In the genomic region with DNA sequence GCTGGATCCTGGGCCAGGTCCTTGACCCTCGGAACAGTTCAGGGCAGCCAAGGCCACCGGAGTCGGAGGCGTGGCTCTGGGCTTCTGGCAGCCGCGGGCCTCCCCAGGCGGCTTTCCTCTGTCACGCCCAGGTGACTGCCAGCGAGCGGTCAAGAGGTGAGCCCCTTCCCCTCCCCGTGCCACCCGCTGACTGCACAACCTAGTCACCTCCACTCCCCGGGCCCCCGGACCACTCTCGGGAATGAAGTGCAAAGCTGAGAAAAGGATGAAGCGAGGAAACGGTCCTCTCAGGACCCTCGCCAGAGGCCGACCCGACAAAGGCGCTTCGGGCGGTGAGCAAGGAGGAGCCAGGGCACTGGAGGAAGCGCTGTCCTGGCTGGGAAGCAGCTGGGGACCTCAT, we compare ENCODE assay signal across 10 mouse cellular contexts. TPM values are rescaled to one million over a fixed set of nuclear protein-coding genes. Genes with fewer than 3 reads are reported as not detected.
DNase-seq lines count a peak whose midpoint lies in the region; ATAC-seq and TF ChIP-seq lines count a peak whose summit lies in the region.
"Not testable (repeated sequence)": the region's sequence is repeated elsewhere in the genome, so short reads cannot be mapped to it uniquely, and the experiment has no call there.
"Had no signal": no experiment of that assay in that cellular context is flagged by ENCODE, and none has a peak within 500 bp of the region (broad histone marks: within the 10 kb centered on the region; RNA-seq: fewer than 3 reads in every experiment).

No protein-coding gene starts in this region.

- TF ChIP-seq CTCF in liver, embryonic 14.5 days (IDR thresholded peaks at IDR 0.05; ENCODE audit: low read depth) = not testable (repeated sequence)

- H3K9me3 ChIP-seq in hindbrain, embryonic 11.5 days (ENCODE audit: control insufficient read depth, low read length); liver, embryonic 14.5 days (ENCODE audit: control insufficient read depth, low read length); neural tube, embryonic 11.5 days (ENCODE audit: control insufficient read depth, low read length): not testable (repeated sequence)

- intact Hi-C loops in gastrocnemius, postnatal 36 days (cut with DNase I) = not testable (repeated sequence)

- H3K9ac ChIP-seq in hindbrain, embryonic 11.5 days (ENCODE audit: low read depth, low read length); liver, embryonic 14.5 days (replicated peaks): not testable (repeated sequence)
- 0 out of 2 replicates have a peak overlapping the region, but pooled peaks have one; percentile 15 for H3K9ac ChIP-seq in neural tube, embryonic 11.5 days (ENCODE audit: low read length)

- DNase-seq in adrenal gland, adult 18-20 months (ENCODE audit: low spot score in 2 of 2) = peak; percentile 3 to 19
- DNase-seq in embryo, embryonic 9.5 days (ENCODE audit: extremely low spot score) = peak; percentile 52
- peak; percentile 4 to 14 for DNase-seq in gastrocnemius, postnatal 36 days
- peak; percentile 42 for DNase-seq in hindbrain, embryonic 11.5 days (ENCODE audit: low spot score)
- DNase-seq in kidney, postnatal 14 days = peak; percentile 10
- not testable (repeated sequence) for DNase-seq in liver, embryonic 14.5 days (ENCODE audit: low read depth in 3 of 3, low spot score in 3 of 3)
- peak; percentile 46 for DNase-seq in neural tube, embryonic 11.5 days (ENCODE audit: low spot score)
- DNase-seq in urinary bladder, adult 18-20 months (ENCODE audit: low spot score in 2 of 2) = peak; percentile 1 to 26

- H3K27ac ChIP-seq in hindbrain, embryonic 11.5 days (ENCODE audit: low read depth, low read length); liver, embryonic 14.5 days; neural tube, embryonic 11.5 days (ENCODE audit: low read depth, low read length): not testable (repeated sequence)

- peak overlapping the region; percentile 38 for H3K4me3 ChIP-seq in hindbrain, embryonic 11.5 days (ENCODE audit: low read depth, low read length)
- not testable (repeated sequence) for H3K4me3 ChIP-seq in liver, embryonic 14.5 days (ENCODE audit: insufficient read depth in 1 of 2, low read depth in 2 of 2, low read length in 2 of 2)
- H3K4me3 ChIP-seq in neural tube, embryonic 11.5 days (ENCODE audit: low read depth, low read length) = peak overlapping the region; percentile 36

- not testable (repeated sequence) for TF ChIP-seq EP300 in liver, embryonic 14.5 days (IDR thresholded peaks at IDR 0.05; ENCODE audit: low read depth)

- not testable (repeated sequence) for H3K4me1 ChIP-seq in hindbrain, embryonic 11.5 days (replicated peaks; ENCODE audit: control insufficient read depth, insufficient read depth, low read length); liver, embryonic 14.5 days (replicated peaks; ENCODE audit: control insufficient read depth in 2 of 2, insufficient read depth in 2 of 2, low read length in 1 of 2); neural tube, embryonic 11.5 days (ENCODE audit: control insufficient read depth, insufficient read depth, low read length)

- peak overlapping the region; percentile 69 for H3K4me2 ChIP-seq in hindbrain, embryonic 11.5 days (replicated peaks; ENCODE audit: low read depth, low read length)
- peak overlapping the region; percentile 37 for H3K4me2 ChIP-seq in liver, embryonic 14.5 days (ENCODE audit: low read depth)
- H3K4me2 ChIP-seq in neural tube, embryonic 11.5 days (ENCODE audit: low read depth) = peak overlapping the region; percentile 63

- not testable (repeated sequence) for H3K27me3 ChIP-seq in hindbrain, embryonic 11.5 days (ENCODE audit: control insufficient read depth, insufficient read depth, low read length); liver, embryonic 14.5 days (ENCODE audit: control insufficient read depth, insufficient read depth, low read length); neural tube, embryonic 11.5 days (ENCODE audit: control insufficient read depth, insufficient read depth, low read length)

- under 1% methylated on average over 20 of the region's 24 CpGs for WGBS in hindbrain, embryonic 11.5 days
- WGBS in liver, embryonic 14.5 days (ENCODE audit: insufficient replicate concordance) = 3% methylated on average over 10 of the region's 24 CpGs
- WGBS in neural tube, embryonic 11.5 days = under 1% methylated on average over 19 of the region's 24 CpGs

- H3K36me3 ChIP-seq in hindbrain, embryonic 11.5 days (ENCODE audit: control insufficient read depth, insufficient read depth, low read length); liver, embryonic 14.5 days (replicated peaks; ENCODE audit: control insufficient read depth, insufficient read depth, low read depth); neural tube, embryonic 11.5 days (ENCODE audit: control insufficient read depth, insufficient read depth, low read length): not testable (repeated sequence)

- ATAC-seq in hindbrain, embryonic 11.5 days (ENCODE audit: low FRiP score) = peak; percentile 74; the same call in 1 of the 2 replicates
- not testable (repeated sequence) for ATAC-seq in liver, embryonic 14.5 days (ENCODE audit: insufficient read depth); neural tube, embryonic 11.5 days (ENCODE audit: insufficient read depth, low FRiP score, low TSS enrichment)

RNA-seq across cellular contexts. Expression of gene Gm3248, which starts 0.4 kb away (rescaled TPM):
- under 1 TPM in 1 of 2 experiments, not detected in 1; 0.16 TPM for total RNA-seq in adrenal gland, adult 18-20 months (2021)
- under 1 TPM in 1 of 2 experiments, not detected in 1; 0.18 TPM for total RNA-seq in gastrocnemius, postnatal 36 days (2021)
- polyA plus RNA-seq in hindbrain, embryonic 11.5 days (2014; fragmentation: Nextera tagmentation; extraction: Ambion mirVana) = 0.57 and 1.3 TPM in 2 replicates
- not detected in 2 replicates for polyA plus RNA-seq in liver, embryonic 14.5 days (2012; rRNA removed)
- not detected in 2 replicates for polyA plus RNA-seq in liver, embryonic 14.5 days (2014; fragmentation: Nextera tagmentation; extraction: Ambion mirVana)
- polyA plus RNA-seq in neural tube, embryonic 11.5 days (2014; fragmentation: Nextera tagmentation; extraction: Ambion mirVana) = 0.85 and 1.2 TPM in 2 replicates
- polyA plus RNA-seq: thymus, adult 2 months had no signal

RNA-seq across cellular contexts. Expression of gene Gm3453, which starts 17.8 kb away (rescaled TPM):
- not detected for total RNA-seq in adrenal gland, adult 18-20 months (2021)
- total RNA-seq in gastrocnemius, postnatal 36 days (2021) = not detected
- polyA plus RNA-seq in hindbrain, embryonic 11.5 days (2014; fragmentation: Nextera tagmentation; extraction: Ambion mirVana) = not detected in 2 replicates
- not detected in 2 replicates for polyA plus RNA-seq in liver, embryonic 14.5 days (2012; rRNA removed)
- polyA plus RNA-seq in liver, embryonic 14.5 days (2014; fragmentation: Nextera tagmentation; extraction: Ambion mirVana) = not detected in 2 replicates
- not detected in 2 replicates for polyA plus RNA-seq in neural tube, embryonic 11.5 days (2014; fragmentation: Nextera tagmentation; extraction: Ambion mirVana)
- total RNA-seq: left cerebral cortex, postnatal 14 days had no signal
- polyA plus RNA-seq: thymus, adult 2 months had no signal
